Mouse (Mus musculus): ENCODE results near the gene Pald1.
A peak's percentile ranks its signal among the peaks of the same experiment; 100 is the strongest.

Pald1 gene

GRCm38 (mm10) chr10:61370273-61370979 lies 12.9 kb downstream of the Pald1 start:
- no peak for DNase-seq (ENCODE audit: low spot score in 2 of 2)

GRCm38 (mm10) chr10:61369755-61370154 lies 13.6 kb downstream of the Pald1 start:
- no peak for DNase-seq (ENCODE audit: low spot score in 2 of 2)

- no peak for DNase-seq (ENCODE audit: low spot score in 2 of 2)
These were observed 17.4 kb downstream of the Pald1 start for GRCm38 (mm10) chr10:61365902-61366301.

GRCm38 (mm10) chr10:61364431-61364830 lies 18.9 kb downstream of the Pald1 start:
- DNase-seq (ENCODE audit: low spot score in 2 of 2): no peak

- no peak for DNase-seq (ENCODE audit: low spot score in 2 of 2)
These were observed 20.3 kb downstream of the Pald1 start for GRCm38 (mm10) chr10:61362992-61363391.

- DNase-seq (ENCODE audit: low spot score in 2 of 2): no peak
These were observed 20.8 kb downstream of the Pald1 start for GRCm38 (mm10) chr10:61362483-61362882.

GRCm38 (mm10) chr10:61360667-61361066 lies 22.7 kb downstream of the Pald1 start:
- no peak for DNase-seq (ENCODE audit: low spot score in 2 of 2)

- DNase-seq (ENCODE audit: low spot score in 2 of 2): no peak
These were observed 23.9 kb downstream of the Pald1 start for GRCm38 (mm10) chr10:61359411-61359810.

- DNase-seq (ENCODE audit: low spot score in 2 of 2): no peak
These were observed 25.7 kb downstream of the Pald1 start for GRCm38 (mm10) chr10:61357658-61358057.

- DNase-seq (ENCODE audit: low spot score in 2 of 2): no peak
These were observed 26.8 kb downstream of the Pald1 start for GRCm38 (mm10) chr10:61356568-61356967.

- no peak for DNase-seq (ENCODE audit: low spot score in 2 of 2)
These were observed 27.2 kb downstream of the Pald1 start for GRCm38 (mm10) chr10:61356095-61356494.

- no peak for DNase-seq (ENCODE audit: low spot score in 2 of 2)
These were observed 27.7 kb downstream of the Pald1 start for GRCm38 (mm10) chr10:61355611-61356010.

- DNase-seq (ENCODE audit: low spot score in 2 of 2): no peak
These were observed 32.1 kb downstream of the Pald1 start for GRCm38 (mm10) chr10:61351216-61351615.

GRCm38 (mm10) chr10:61346374-61346773 lies 37.0 kb downstream of the Pald1 start:
- DNase-seq (ENCODE audit: low spot score in 2 of 2): no peak

- no peak for DNase-seq (ENCODE audit: low spot score in 2 of 2)
These were observed 38.2 kb downstream of the Pald1 start for GRCm38 (mm10) chr10:61345179-61345578.

GRCm38 (mm10) chr10:61343950-61344349 lies 39.4 kb downstream of the Pald1 start:
- peak in 1 of 2 experiments; percentile 50 for DNase-seq (ENCODE audit: low spot score in 2 of 2)

- no peak for DNase-seq (ENCODE audit: low spot score in 2 of 2)
These were observed 40.6 kb downstream of the Pald1 start for GRCm38 (mm10) chr10:61342750-61343149.

GRCm38 (mm10) chr10:61341557-61341956 lies 41.8 kb downstream of the Pald1 start:
- DNase-seq (ENCODE audit: low spot score in 2 of 2): peak in 1 of 2 experiments; percentile 71

- no peak for DNase-seq (ENCODE audit: low spot score in 2 of 2)
These were observed 42.3 kb downstream of the Pald1 start for GRCm38 (mm10) chr10:61341045-61341444.

GRCm38 (mm10) chr10:61340247-61340646 lies 43.1 kb downstream of the Pald1 start:
- DNase-seq (ENCODE audit: low spot score in 2 of 2): no peak

GRCm38 (mm10) chr10:61339216-61339615 lies 44.1 kb downstream of the Pald1 start:
- no peak for DNase-seq (ENCODE audit: low spot score in 2 of 2)

GRCm38 (mm10) chr10:61337665-61338064 lies 45.7 kb downstream of the Pald1 start:
- peak in 1 of 2 experiments; percentile 37 for DNase-seq (ENCODE audit: low spot score in 2 of 2)

GRCm38 (mm10) chr10:61336592-61336991 lies 46.7 kb downstream of the Pald1 start:
- no peak for DNase-seq (ENCODE audit: low spot score in 2 of 2)

GRCm38 (mm10) chr10:61336137-61336536 lies 47.2 kb downstream of the Pald1 start:
- peak in 1 of 2 experiments; percentile 80 for DNase-seq (ENCODE audit: low spot score in 2 of 2)
